Mouse (Mus musculus) midbrain, embryonic 12.5 days (tissue): ENCODE results near the gene Ttll8. TPM values are rescaled to one million over a fixed set of nuclear protein-coding genes. Genes with fewer than 3 reads are reported as not detected.
A peak's percentile ranks its signal among the peaks of the same experiment; 100 is the strongest.

Experiments
- ATAC-seq: fragments of 200-750 bp; cut with Nextera tagmentation; 2 replicates; pipeline ENCODE4 v1.8.0; 2017; ENCODE audit warnings: low read depth, moderate TSS enrichment, moderate library complexity; ENCODE audit not compliant: low FRiP score
- H3K27ac ChIP-seq: fragments of 300-500 bp; sonication (generic); replicated peaks from 2 replicates; pipeline ENCODE4 v1.5.1; 2016; ENCODE audit warnings: mild to moderate bottlenecking
- H3K27me3 ChIP-seq: fragments of 300-500 bp; sonication (generic); 2 replicates; pipeline ENCODE4 v1.6.1; 2016; ENCODE audit warnings: mild to moderate bottlenecking
- H3K36me3 ChIP-seq: fragments of 300-500 bp; sonication (generic); 2 replicates; pipeline ENCODE4 v1.6.1; 2016
- H3K4me1 ChIP-seq: fragments of 300-500 bp; sonication (generic); 2 replicates; pipeline ENCODE4 v1.6.1; 2016
- H3K4me2 ChIP-seq: fragments of 300-500 bp; sonication (generic); replicated peaks from 2 replicates; pipeline ENCODE4 v1.6.1; 2016; ENCODE audit warnings: mild to moderate bottlenecking, moderate library complexity
- H3K4me3 ChIP-seq: fragments of 300-500 bp; sonication (generic); 2 replicates; pipeline ENCODE4 v1.5.1; 2016; ENCODE audit warnings: mild to moderate bottlenecking
- H3K9ac ChIP-seq: fragments of 300-500 bp; sonication (generic); replicated peaks from 2 replicates; pipeline ENCODE4 v1.6.1; 2016; ENCODE audit warnings: mild to moderate bottlenecking, moderate library complexity
- H3K9me3 ChIP-seq: fragments of 300-500 bp; sonication (generic); 2 replicates; pipeline ENCODE4 v1.6.1; 2016; ENCODE audit warnings: mild to moderate bottlenecking
- WGBS: fragments of 180-500 bp; shearing (Covaris S2); methylation state at CpG from one replicate; pipeline ENCODE4 v1.1.7; 2016; 5-methylcytosine and 5-hydroxymethylcytosine counted together
- polyA plus RNA-seq: library from polyadenylated mRNA; unstranded; fragments of >200 nt; fragmentation: Nextera tagmentation; extraction: Ambion mirVana; gene quantifications from 2 replicates; pipeline ENCODE4 v1.2.1, GENCODE M21; 2016

The Ttll8 gene
- polyA plus RNA-seq, 1 experiment from 2014 or later = not detected

DNA sequence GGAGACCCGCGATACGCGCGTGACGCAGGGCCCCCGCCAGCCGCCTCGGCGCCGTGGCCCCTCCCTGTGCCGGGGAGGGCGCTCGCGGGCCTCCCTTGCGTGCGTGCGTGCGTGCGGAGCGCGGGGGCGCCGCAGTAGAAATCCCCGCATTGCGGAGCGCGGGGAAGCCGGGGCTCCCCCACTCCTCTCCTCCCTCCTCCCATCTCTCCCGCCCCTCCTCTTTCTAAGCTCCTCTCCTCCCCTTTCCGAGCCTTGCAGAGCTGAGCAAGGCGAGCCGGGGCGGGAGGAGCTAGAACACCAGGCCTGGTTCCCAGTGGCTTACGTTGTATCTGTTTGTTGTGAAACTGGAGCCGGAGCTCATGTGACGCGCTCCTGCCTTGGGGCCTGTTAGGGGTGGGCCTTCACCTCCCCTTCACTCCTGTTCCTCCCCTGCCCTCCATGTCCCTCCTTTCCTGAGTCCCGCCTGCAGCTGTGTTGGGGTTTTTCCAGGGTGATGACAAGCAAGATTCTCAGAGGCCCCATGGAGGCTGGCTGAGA, 90.5 kb downstream of the Ttll8 start:
- peak; percentile 72 for ATAC-seq
- peak overlapping the region; percentile 86 for H3K4me3 ChIP-seq
- H3K4me1 ChIP-seq = peaks cover 28% of the 10 kb centered on the region

DNA sequence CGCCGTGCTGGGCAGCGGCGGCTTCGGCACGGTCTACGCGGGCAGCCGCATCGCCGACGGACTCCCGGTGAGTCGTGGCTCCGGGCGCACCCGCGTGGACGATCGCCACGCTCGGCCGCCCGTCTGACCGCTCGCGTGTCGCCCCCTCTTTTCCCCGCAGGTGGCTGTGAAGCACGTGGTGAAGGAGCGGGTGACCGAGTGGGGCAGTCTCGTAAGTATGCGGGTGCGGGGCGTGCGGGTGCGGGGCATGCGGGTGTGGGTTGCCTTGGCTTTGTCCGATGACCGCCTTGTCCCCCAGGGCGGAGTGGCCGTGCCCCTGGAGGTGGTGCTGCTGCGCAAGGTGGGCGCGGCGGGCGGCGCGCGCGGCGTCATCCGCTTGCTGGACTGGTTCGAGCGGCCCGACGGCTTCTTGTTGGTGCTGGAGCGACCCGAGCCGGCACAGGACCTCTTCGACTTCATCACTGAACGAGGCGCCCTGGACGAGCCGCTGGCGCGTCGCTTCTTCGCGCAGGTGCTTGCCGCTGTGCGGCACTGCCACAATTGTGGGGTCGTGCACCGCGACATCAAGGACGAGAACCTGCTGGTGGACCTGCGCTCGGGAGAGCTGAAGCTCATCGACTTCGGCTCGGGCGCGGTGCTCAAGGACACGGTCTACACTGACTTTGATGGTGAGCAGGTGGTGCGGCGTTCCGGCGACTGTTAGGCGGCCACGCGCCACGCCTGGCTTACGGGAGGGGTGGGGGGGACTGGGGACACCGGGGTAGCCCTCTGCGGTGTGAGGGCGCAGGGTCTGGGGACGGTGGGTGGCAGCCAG, 91.1 kb downstream of the Ttll8 start:
- peaks cover 10% of the 10 kb centered on the region for H3K27me3 ChIP-seq
- peak overlapping the region; percentile 96 for H3K4me2 ChIP-seq
- WGBS = under 1% methylated on average over 94 of the region's 98 CpGs
- H3K9me3 ChIP-seq = no peaks in the 10 kb centered on the region
- H3K27ac ChIP-seq = peak overlapping the region; percentile 95
- ATAC-seq = peak; percentile 1
- H3K9ac ChIP-seq = peak overlapping the region; percentile 89
- peak overlapping the region; percentile 86 for H3K4me3 ChIP-seq
- peaks cover 26% of the 10 kb centered on the region for H3K36me3 ChIP-seq
- H3K4me1 ChIP-seq = peaks cover 28% of the 10 kb centered on the region

More for the DNA sequence above, 90.5 kb downstream of the Ttll8 start:
- WGBS = under 1% methylated on average over 22 of the region's 39 CpGs
- Histone ChIP-seq H3K36me3 (peaks cover 26% of the 10 kb centered on the region), H3K27ac (peak overlapping the region; percentile 95), H3K9ac (peak overlapping the region; percentile 89), H3K9me3 (no peaks in the 10 kb centered on the region), H3K4me2 (peak overlapping the region; percentile 96), H3K27me3 (peaks cover 10% of the 10 kb centered on the region)

DNA sequence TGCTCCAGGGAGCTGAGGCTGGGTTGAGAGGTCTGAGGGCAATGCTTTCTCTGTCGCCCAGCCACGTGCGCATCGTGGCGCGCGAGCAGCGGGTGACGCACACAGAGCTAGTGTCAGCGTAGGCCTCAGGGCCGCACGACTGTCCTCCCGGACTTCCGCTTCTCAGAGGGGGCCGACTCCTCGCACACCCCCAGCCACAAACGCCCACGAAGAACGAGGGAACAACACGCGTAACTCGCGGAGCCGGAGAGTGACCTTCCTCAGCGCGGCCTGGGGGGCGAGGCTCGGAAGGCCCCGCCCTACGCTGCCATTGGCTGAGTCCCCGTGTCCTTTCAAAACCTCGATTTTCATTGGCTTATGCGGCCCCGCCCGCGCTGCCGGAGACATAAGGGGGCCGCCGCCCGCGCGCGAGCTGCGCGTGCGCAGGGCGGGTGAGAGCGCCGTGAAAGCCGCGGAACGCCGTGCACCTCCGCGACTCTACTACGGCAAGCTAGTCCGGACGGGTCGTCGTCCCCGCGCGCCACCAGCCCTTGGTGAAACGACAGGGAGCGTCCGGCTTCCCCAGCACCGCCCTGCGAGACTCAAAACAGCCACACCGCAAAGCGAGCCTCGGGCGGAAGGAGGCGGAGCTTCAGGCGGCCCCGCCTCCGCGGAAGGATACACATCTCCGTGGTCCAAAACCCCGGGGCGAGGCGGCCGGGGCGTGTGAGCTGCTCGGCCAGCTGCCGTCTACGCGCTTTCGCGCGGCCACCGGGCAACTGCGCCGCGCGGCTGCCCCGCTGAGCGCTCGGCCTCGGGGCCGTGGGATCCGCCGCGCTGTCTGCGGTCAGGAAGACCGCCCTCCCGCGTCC, 92.2 kb downstream of the Ttll8 start, which contains the start of gene Pim3:
TSS of gene Pim3 (plus strand) at position 415 of the 851 bp plus-strand sequence.
- Histone ChIP-seq H3K9me3 (no peaks in the 10 kb centered on the region), H3K36me3 (peaks cover 26% of the 10 kb centered on the region), H3K4me2 (peak within 1 kb of the TSS; percentile 96), H3K27ac (peak within 1 kb of the TSS; percentile 95), H3K4me1 (peaks cover 28% of the 10 kb centered on the region), H3K27me3 (peaks cover 10% of the 10 kb centered on the region), H3K4me3 (peak within 1 kb of the TSS; percentile 86), H3K9ac (peak within 1 kb of the TSS; percentile 89)
- under 1% methylated on average over 107 of the region's 107 CpGs for WGBS
- peak; percentile 82 for ATAC-seq

DNA sequence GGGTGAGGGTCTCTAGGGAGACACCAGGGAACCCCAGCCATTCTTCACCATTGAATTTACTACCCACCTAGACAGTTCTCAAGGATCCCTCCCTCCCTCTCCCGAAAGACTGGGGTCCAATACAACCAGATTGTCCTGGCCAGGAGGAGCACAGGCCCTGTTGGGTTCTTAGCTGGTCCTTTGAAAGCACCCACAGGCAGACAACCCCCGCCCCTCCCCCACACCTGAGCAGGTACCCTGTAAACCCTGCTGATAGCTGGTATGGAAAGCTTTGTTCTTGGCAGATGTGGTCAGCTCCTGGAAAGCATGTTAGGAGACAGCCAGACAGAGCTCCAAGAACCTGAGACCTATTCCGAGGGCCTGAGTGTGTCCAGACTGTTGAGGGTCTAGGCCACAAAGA, 93.4 kb downstream of the Ttll8 start:
- peaks cover 28% of the 10 kb centered on the region for H3K4me1 ChIP-seq
- no peak overlapping the region for H3K4me2 ChIP-seq
- 88% methylated on average over 3 of the region's 3 CpGs for WGBS
- H3K27ac ChIP-seq = no peak overlapping the region
- no peak for ATAC-seq
- no peak overlapping the region for H3K9ac ChIP-seq
- no peaks in the 10 kb centered on the region for H3K9me3 ChIP-seq
- H3K4me3 ChIP-seq = no peak overlapping the region
- H3K36me3 ChIP-seq = peaks cover 16% of the 10 kb centered on the region
- H3K27me3 ChIP-seq = peaks cover 10% of the 10 kb centered on the region

DNA sequence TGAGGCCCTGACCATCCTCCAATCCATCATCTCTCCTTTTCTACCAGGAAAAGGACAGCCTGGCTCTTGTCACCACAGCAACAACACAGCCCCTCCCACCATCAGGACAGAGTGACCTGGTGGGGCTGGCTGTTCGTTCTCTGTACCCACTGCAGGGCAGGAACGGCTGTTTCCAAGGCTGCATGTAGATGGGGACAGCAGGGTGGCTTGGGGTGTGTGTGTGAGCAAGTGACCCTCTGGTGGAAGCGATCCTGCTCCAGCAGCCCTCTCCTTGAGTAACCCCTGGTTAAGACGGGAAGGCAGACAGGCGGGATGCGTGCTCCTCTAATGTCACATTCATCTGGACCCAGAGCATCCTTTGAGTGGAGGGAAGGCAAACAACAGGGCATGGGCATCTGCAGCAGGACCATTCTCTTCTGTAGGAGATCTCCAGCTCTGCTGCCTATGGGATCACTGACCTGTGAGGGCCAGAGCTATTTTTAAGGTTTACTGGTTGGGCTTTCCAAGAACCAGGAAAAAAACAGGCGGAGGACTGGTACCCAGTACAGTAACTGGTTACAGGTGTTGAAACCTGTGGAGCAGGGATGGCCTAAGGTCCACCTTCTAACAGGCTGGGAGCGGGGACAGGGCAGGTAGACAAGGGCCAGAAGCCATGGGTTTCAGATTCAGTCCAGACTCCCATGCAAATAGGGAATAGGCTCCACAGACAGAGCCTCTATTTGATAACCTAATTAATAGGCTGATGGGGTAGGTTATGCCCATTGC, 94.8 kb downstream of the Ttll8 start:
- no peak for ATAC-seq
- H3K9ac ChIP-seq = no peak overlapping the region
- peaks cover 23% of the 10 kb centered on the region for H3K4me1 ChIP-seq
- H3K36me3 ChIP-seq = peaks cover 2% of the 10 kb centered on the region
- no peak overlapping the region for H3K4me2 ChIP-seq
- no peak overlapping the region for H3K4me3 ChIP-seq
- H3K9me3 ChIP-seq = no peaks in the 10 kb centered on the region
- 72% methylated on average over 8 of the region's 8 CpGs for WGBS
- peaks cover 10% of the 10 kb centered on the region for H3K27me3 ChIP-seq
- H3K27ac ChIP-seq = no peak overlapping the region

DNA sequence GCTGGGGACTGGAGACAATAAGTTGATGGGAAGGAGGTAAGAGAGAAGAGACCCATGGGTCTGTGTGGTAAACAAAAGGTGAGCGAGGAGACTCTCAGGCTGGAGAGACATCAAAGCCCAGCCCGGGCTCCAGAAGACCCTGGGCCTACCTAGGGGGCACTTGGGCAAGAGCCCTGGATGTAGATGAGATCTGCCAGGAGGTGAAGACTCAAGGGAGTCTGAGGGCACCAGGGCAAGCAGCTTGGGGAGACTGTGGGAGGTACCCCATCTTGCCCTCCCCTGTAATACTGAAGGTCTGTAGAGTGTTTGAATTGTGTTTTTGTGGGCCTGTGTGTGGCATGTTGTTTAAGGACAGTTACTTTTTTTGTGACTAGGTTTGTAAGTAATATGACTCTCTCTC, 95.5 kb downstream of the Ttll8 start:
- no peak for ATAC-seq
- Histone ChIP-seq H3K4me3 (no peak overlapping the region), H3K9me3 (no peaks in the 10 kb centered on the region), H3K9ac (no peak overlapping the region), H3K4me1 (peaks cover 21% of the 10 kb centered on the region), H3K27me3 (peaks cover 10% of the 10 kb centered on the region), H3K36me3 (no peaks in the 10 kb centered on the region), H3K27ac (no peak overlapping the region), H3K4me2 (no peak overlapping the region)
- 84% methylated on average over 2 of the region's 2 CpGs for WGBS

DNA sequence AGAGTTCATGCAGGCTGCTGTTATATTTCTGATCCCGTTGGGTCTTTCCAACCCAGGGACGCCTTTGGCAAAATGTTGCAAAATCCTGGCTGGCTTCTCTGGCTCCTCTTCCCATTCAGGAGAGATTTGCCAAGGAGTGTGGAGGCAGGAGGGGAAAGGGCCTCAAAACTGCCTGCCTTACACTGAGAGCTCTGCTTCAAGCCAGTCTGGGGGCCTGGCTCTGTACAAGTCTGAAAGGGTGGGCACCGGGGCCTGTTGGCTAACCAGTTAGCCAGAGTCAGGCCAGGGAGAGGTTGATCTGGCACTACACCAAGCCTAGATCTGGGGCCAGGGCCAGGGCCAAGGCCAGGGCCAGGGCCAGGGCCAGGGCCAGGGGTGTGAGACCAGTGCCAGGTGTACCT, 96.1 kb downstream of the Ttll8 start:
- no peak overlapping the region for H3K27ac ChIP-seq
- H3K36me3 ChIP-seq = no peaks in the 10 kb centered on the region
- 97% methylated on average over 3 of the region's 3 CpGs for WGBS
- H3K4me3 ChIP-seq = no peak overlapping the region
- H3K4me2 ChIP-seq = no peak overlapping the region
- H3K9ac ChIP-seq = no peak overlapping the region
- peaks cover 10% of the 10 kb centered on the region for H3K27me3 ChIP-seq
- H3K4me1 ChIP-seq = peaks cover 20% of the 10 kb centered on the region
- no peak for ATAC-seq
- no peaks in the 10 kb centered on the region for H3K9me3 ChIP-seq

DNA sequence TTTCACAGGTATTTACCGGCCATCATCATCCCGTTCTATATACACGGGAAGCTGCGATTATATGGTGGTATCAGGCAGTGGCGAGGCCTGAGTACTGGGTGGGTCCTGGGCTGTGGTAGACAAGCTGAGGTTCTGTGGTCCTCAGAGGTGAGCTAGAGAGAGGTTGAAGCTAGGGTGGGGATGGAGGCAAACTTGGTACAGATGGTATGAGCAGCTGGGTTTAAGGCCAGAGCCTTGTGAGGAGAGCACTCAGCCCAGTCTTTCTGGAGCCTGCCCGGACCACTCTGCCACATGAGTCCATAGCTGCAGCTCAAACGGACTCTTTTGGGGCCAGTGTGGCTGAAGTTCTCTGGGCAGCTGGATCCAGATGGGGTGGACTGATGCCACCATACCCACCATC, 96.9 kb downstream of the Ttll8 start:
- H3K4me2 ChIP-seq = no peak overlapping the region
- H3K36me3 ChIP-seq = no peaks in the 10 kb centered on the region
- ATAC-seq = no peak
- no peak overlapping the region for H3K27ac ChIP-seq
- H3K4me1 ChIP-seq = peaks cover 15% of the 10 kb centered on the region
- H3K27me3 ChIP-seq = peaks cover 10% of the 10 kb centered on the region
- H3K9ac ChIP-seq = no peak overlapping the region
- H3K9me3 ChIP-seq = no peaks in the 10 kb centered on the region
- 93% methylated on average over 7 of the region's 7 CpGs for WGBS
- no peak overlapping the region for H3K4me3 ChIP-seq

DNA sequence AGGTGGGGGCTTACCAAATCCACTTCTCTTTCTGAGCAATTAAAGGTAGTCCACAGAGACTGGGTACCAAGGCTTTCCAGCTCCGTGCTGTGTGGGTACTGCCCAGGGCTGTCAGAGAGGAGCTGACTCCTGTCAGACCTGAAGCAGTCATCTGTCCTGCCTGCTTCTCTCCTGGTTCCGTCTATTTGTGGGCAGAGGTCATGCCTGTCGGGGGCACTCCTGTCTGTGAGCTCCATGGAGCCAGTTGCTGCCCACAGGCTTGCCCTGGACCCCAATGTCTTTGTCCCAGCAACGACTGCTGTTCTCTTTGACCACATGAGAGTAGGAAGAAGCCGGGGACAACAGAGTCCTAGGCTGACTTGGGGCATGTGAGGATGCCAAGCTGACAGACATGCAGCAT, 97.6 kb downstream of the Ttll8 start:
- peaks cover 10% of the 10 kb centered on the region for H3K27me3 ChIP-seq
- H3K4me3 ChIP-seq = no peak overlapping the region
- H3K4me2 ChIP-seq = no peak overlapping the region
- 85% methylated on average over 5 of the region's 5 CpGs for WGBS
- H3K9me3 ChIP-seq = no peaks in the 10 kb centered on the region
- ATAC-seq = no peak
- H3K27ac ChIP-seq = no peak overlapping the region
- H3K9ac ChIP-seq = no peak overlapping the region
- H3K36me3 ChIP-seq = no peaks in the 10 kb centered on the region
- H3K4me1 ChIP-seq = peaks cover 13% of the 10 kb centered on the region

DNA sequence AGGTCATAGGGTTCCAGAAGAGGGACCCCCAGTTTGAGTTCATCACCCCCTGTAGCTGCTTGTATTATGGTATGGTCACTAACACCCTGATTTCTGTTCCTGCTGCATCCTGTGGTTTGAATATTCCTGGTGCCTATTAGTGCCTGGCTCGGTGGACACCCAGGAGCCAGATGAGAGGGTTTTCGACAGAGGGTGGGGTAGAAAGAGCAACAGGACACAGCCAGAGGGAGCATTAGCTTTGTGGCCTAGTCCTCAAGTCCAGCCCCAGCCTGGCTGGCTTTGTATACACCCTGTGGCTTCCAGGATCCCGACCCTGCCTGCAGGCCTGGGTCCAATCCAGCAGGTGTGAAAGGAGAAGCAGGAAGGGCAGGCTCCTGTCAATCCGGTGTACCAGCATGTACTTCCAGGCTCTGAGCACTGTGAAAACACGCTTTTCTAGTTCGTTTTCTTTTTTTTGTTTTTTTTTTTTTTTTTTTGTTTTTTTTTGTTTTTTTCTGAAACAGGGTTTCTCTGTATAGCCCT, 98.3 kb downstream of the Ttll8 start:
- Histone ChIP-seq H3K9me3 (no peaks in the 10 kb centered on the region), H3K27ac (no peak overlapping the region), H3K9ac (no peak overlapping the region), H3K4me2 (no peak overlapping the region), H3K4me3 (no peak overlapping the region), H3K4me1 (peaks cover 9% of the 10 kb centered on the region; the same call in 1 of the 2 replicates), H3K27me3 (peaks cover 6% of the 10 kb centered on the region), H3K36me3 (no peaks in the 10 kb centered on the region)
- 84% methylated on average over 6 of the region's 6 CpGs for WGBS
- ATAC-seq = no peak
